Mouse (Mus musculus) liver, adult 2 months (tissue): ENCODE measurements at regions not wholly inside any gene's neighbourhood (a gene's known extent, or its start where the extent isn't known, plus 50 kb on each side); places are given as distances from the start of the nearest gene placed in this dataset.

Experiments
- CTCF ChIP-seq: fragments of 200-500 bp; IDR thresholded peaks from 2 replicates; pipeline ENCODE4 v1.5.1; 2011; ENCODE audit warnings: low read depth, low read length, control low read depth
- POLR2A ChIP-seq: fragments of 200-500 bp; IDR thresholded peaks from 2 replicates; pipeline ENCODE4 v1.6.1; 2011; ENCODE audit warnings: low read length, control low read depth; ENCODE audit not compliant: insufficient read depth; ENCODE audit errors: extremely low read depth

- no peak for TF ChIP-seq CTCF
- no peak for TF ChIP-seq POLR2A
These were observed 77.2 kb upstream of the Npas2 start for GRCm38 (mm10) chr1:39116319-39116718.
